Mouse (Mus musculus): ENCODE measurements around the gene Gcnt2.

DNA sequence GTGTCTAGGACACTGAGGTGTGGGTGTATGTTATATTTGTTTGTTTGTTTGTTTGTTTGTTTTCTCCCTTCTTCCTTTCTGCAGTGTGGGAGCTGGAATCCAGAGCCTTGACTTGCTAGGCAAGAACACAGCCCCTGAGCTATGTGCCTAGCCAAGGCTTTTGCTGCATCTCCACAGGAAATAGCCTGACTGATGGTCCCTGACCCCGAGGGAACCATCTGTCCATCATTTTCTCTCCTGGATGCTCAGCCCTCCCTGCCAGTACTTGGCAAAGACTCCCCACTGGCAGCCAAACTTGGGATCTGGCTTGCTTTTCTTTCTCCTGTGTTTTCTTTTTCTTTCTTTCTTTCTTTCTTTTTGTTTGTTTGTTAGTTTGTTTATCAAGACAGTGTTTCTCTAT is 17.4 kb upstream of the Gcnt2 start:
- TF ChIP-seq CTCF (IDR thresholded peaks at IDR 0.05; ENCODE audit: low read depth) (no peak), EP300 (IDR thresholded peaks at IDR 0.05; ENCODE audit: low read depth) (no peak)
